Mouse (Mus musculus): Measurements from ENCODE around the gene Anxa5. TPM values are rescaled to one million over a fixed set of nuclear protein-coding genes. Genes with fewer than 3 reads are reported as not detected.

Anxa5 gene
- polyA plus RNA-seq, 1 experiment from 2014 or later, result 453 TPM

GRCm38 (mm10) chr3:36492716-36493391, 17.2 kb upstream of the Anxa5 start:
- Histone ChIP-seq H3K4me3 (ENCODE audit: low read length) (no peak overlapping the region), H3K27me3 (ENCODE audit: control insufficient read depth, insufficient read depth, low read length) (no peaks in the 10 kb centered on the region), H3K4me1 (ENCODE audit: control insufficient read depth, insufficient read depth, low read length) (peaks cover 3% of the 10 kb centered on the region), H3K27ac (ENCODE audit: low read length) (no peak overlapping the region), H3K9me3 (replicated peaks; ENCODE audit: control insufficient read depth, low read length) (0 out of 2 replicates have a peak, but pooled peaks cover 3% of the 10 kb centered on the region), H3K36me3 (ENCODE audit: control insufficient read depth, insufficient read depth) (no peaks in the 10 kb centered on the region), H3K9ac (ENCODE audit: low read length) (no peak overlapping the region), H3K4me2 (ENCODE audit: low read depth, low read length) (no peak overlapping the region)
- WGBS, result 58% methylated on average over 9 of the region's 9 CpGs
- no peak for ATAC-seq (replicated peaks; ENCODE audit: extremely low read depth, insufficient read depth, low FRiP score)

GRCm38 (mm10) chr3:36491535-36491934, 15.8 kb upstream of the Anxa5 start:
- WGBS, result 58% methylated on average over 5 of the region's 5 CpGs

GRCm38 (mm10) chr3:36489590-36489910, 13.9 kb upstream of the Anxa5 start:
- H3K36me3 ChIP-seq (ENCODE audit: control insufficient read depth, insufficient read depth), result no peaks in the 10 kb centered on the region
- no peak for ATAC-seq (replicated peaks; ENCODE audit: extremely low read depth, insufficient read depth, low FRiP score)

More at GRCm38 (mm10) chr3:36491535-36491934, 15.8 kb upstream of the Anxa5 start:
- Histone ChIP-seq H3K4me3 (ENCODE audit: low read length) (no peak overlapping the region), H3K9me3 (replicated peaks; ENCODE audit: control insufficient read depth, low read length) (0 out of 2 replicates have a peak, but pooled peaks cover 3% of the 10 kb centered on the region), H3K4me2 (ENCODE audit: low read depth, low read length) (no peak overlapping the region), H3K4me1 (ENCODE audit: control insufficient read depth, insufficient read depth, low read length) (peaks cover 3% of the 10 kb centered on the region), H3K36me3 (ENCODE audit: control insufficient read depth, insufficient read depth) (no peaks in the 10 kb centered on the region), H3K27me3 (ENCODE audit: control insufficient read depth, insufficient read depth, low read length) (no peaks in the 10 kb centered on the region), H3K9ac (ENCODE audit: low read length) (no peak overlapping the region), H3K27ac (ENCODE audit: low read length) (no peak overlapping the region)
- ATAC-seq (replicated peaks; ENCODE audit: extremely low read depth, insufficient read depth, low FRiP score), result no peak

GRCm38 (mm10) chr3:36488899-36489589, 13.3 kb upstream of the Anxa5 start:
- Histone ChIP-seq H3K27ac (ENCODE audit: low read length) (no peak overlapping the region), H3K27me3 (ENCODE audit: control insufficient read depth, insufficient read depth, low read length) (no peaks in the 10 kb centered on the region), H3K4me3 (ENCODE audit: low read length) (no peak overlapping the region), H3K9me3 (replicated peaks; ENCODE audit: control insufficient read depth, low read length) (0 out of 2 replicates have a peak, but pooled peaks cover 3% of the 10 kb centered on the region), H3K4me1 (ENCODE audit: control insufficient read depth, insufficient read depth, low read length) (no peaks in the 10 kb centered on the region), H3K9ac (ENCODE audit: low read length) (no peak overlapping the region), H3K4me2 (ENCODE audit: low read depth, low read length) (no peak overlapping the region), H3K36me3 (ENCODE audit: control insufficient read depth, insufficient read depth) (no peaks in the 10 kb centered on the region)
- no peak for ATAC-seq (replicated peaks; ENCODE audit: extremely low read depth, insufficient read depth, low FRiP score)
- 85% methylated on average over 6 of the region's 6 CpGs for WGBS

More at GRCm38 (mm10) chr3:36489590-36489910, 13.9 kb upstream of the Anxa5 start:
- H3K4me1 ChIP-seq (ENCODE audit: control insufficient read depth, insufficient read depth, low read length), result no peaks in the 10 kb centered on the region
- WGBS, result 91% methylated on average over 1 of the region's 1 CpGs
- no peak overlapping the region for H3K9ac ChIP-seq (ENCODE audit: low read length)
- H3K4me2 ChIP-seq (ENCODE audit: low read depth, low read length), result no peak overlapping the region
- H3K4me3 ChIP-seq (ENCODE audit: low read length), result no peak overlapping the region
- H3K27me3 ChIP-seq (ENCODE audit: control insufficient read depth, insufficient read depth, low read length), result no peaks in the 10 kb centered on the region
- H3K27ac ChIP-seq (ENCODE audit: low read length), result no peak overlapping the region
- H3K9me3 ChIP-seq (replicated peaks; ENCODE audit: control insufficient read depth, low read length), result 0 out of 2 replicates have a peak, but pooled peaks cover 3% of the 10 kb centered on the region

- H3K4me2 ChIP-seq (ENCODE audit: low read depth, low read length), result no peak overlapping the region
- no peaks in the 10 kb centered on the region for H3K36me3 ChIP-seq (ENCODE audit: control insufficient read depth, insufficient read depth)
- H3K27me3 ChIP-seq (ENCODE audit: control insufficient read depth, insufficient read depth, low read length), result no peaks in the 10 kb centered on the region
- no peak for ATAC-seq (replicated peaks; ENCODE audit: extremely low read depth, insufficient read depth, low FRiP score)
- WGBS, result 61% methylated on average over 1 of the region's 1 CpGs
- H3K9me3 ChIP-seq (replicated peaks; ENCODE audit: control insufficient read depth, low read length), result 0 out of 2 replicates have a peak, but pooled peaks cover 3% of the 10 kb centered on the region
- H3K4me1 ChIP-seq (ENCODE audit: control insufficient read depth, insufficient read depth, low read length), result peaks cover under 1% of the 10 kb centered on the region
- no peak overlapping the region for H3K27ac ChIP-seq (ENCODE audit: low read length)
- H3K9ac ChIP-seq (ENCODE audit: low read length), result no peak overlapping the region
- no peak overlapping the region for H3K4me3 ChIP-seq (ENCODE audit: low read length)
These were observed 12.7 kb upstream of the Anxa5 start for GRCm38 (mm10) chr3:36488367-36488766.

GRCm38 (mm10) chr3:36486881-36487280, 11.2 kb upstream of the Anxa5 start:
- 84% methylated on average over 6 of the region's 6 CpGs for WGBS
- H3K27ac ChIP-seq (ENCODE audit: low read length), result no peak overlapping the region

GRCm38 (mm10) chr3:36486176-36486575, 10.5 kb upstream of the Anxa5 start:
- no peak overlapping the region for H3K27ac ChIP-seq (ENCODE audit: low read length)
- no peaks in the 10 kb centered on the region for H3K36me3 ChIP-seq (ENCODE audit: control insufficient read depth, insufficient read depth)
- no peak for ATAC-seq (replicated peaks; ENCODE audit: extremely low read depth, insufficient read depth, low FRiP score)
- H3K27me3 ChIP-seq (ENCODE audit: control insufficient read depth, insufficient read depth, low read length), result no peaks in the 10 kb centered on the region
- no peaks in the 10 kb centered on the region for H3K9me3 ChIP-seq (replicated peaks; ENCODE audit: control insufficient read depth, low read length)
- H3K4me2 ChIP-seq (ENCODE audit: low read depth, low read length), result no peak overlapping the region
- H3K4me1 ChIP-seq (ENCODE audit: control insufficient read depth, insufficient read depth, low read length), result peaks cover 14% of the 10 kb centered on the region
- no peak overlapping the region for H3K9ac ChIP-seq (ENCODE audit: low read length)
- WGBS, result 56% methylated on average over 6 of the region's 6 CpGs
- H3K4me3 ChIP-seq (ENCODE audit: low read length), result no peak overlapping the region

More at GRCm38 (mm10) chr3:36486881-36487280, 11.2 kb upstream of the Anxa5 start:
- Histone ChIP-seq H3K4me1 (ENCODE audit: control insufficient read depth, insufficient read depth, low read length) (peaks cover 12% of the 10 kb centered on the region), H3K9me3 (replicated peaks; ENCODE audit: control insufficient read depth, low read length) (0 out of 2 replicates have a peak, but pooled peaks cover 2% of the 10 kb centered on the region), H3K4me2 (ENCODE audit: low read depth, low read length) (no peak overlapping the region), H3K36me3 (ENCODE audit: control insufficient read depth, insufficient read depth) (no peaks in the 10 kb centered on the region), H3K27me3 (ENCODE audit: control insufficient read depth, insufficient read depth, low read length) (no peaks in the 10 kb centered on the region), H3K4me3 (ENCODE audit: low read length) (no peak overlapping the region), H3K9ac (ENCODE audit: low read length) (no peak overlapping the region)
- no peak for ATAC-seq (replicated peaks; ENCODE audit: extremely low read depth, insufficient read depth, low FRiP score)

GRCm38 (mm10) chr3:36484292-36484691, 8.6 kb upstream of the Anxa5 start:
- Histone ChIP-seq H3K4me3 (ENCODE audit: low read length) (no peak overlapping the region), H3K36me3 (ENCODE audit: control insufficient read depth, insufficient read depth) (no peaks in the 10 kb centered on the region), H3K9me3 (replicated peaks; ENCODE audit: control insufficient read depth, low read length) (no peaks in the 10 kb centered on the region), H3K27me3 (ENCODE audit: control insufficient read depth, insufficient read depth, low read length) (no peaks in the 10 kb centered on the region), H3K27ac (ENCODE audit: low read length) (no peak overlapping the region), H3K9ac (ENCODE audit: low read length) (no peak overlapping the region), H3K4me1 (ENCODE audit: control insufficient read depth, insufficient read depth, low read length) (peaks cover 19% of the 10 kb centered on the region), H3K4me2 (ENCODE audit: low read depth, low read length) (no peak overlapping the region)
- no peak for ATAC-seq (replicated peaks; ENCODE audit: extremely low read depth, insufficient read depth, low FRiP score)
- 92% methylated on average over 4 of the region's 4 CpGs for whole genome bisulfite sequencing

- Histone ChIP-seq H3K36me3 (ENCODE audit: control insufficient read depth, insufficient read depth) (no peaks in the 10 kb centered on the region), H3K4me2 (ENCODE audit: low read depth, low read length) (peak overlapping the region; percentile 6), H3K27me3 (ENCODE audit: control insufficient read depth, insufficient read depth, low read length) (no peaks in the 10 kb centered on the region), H3K27ac (ENCODE audit: low read length) (no peak overlapping the region; the same call in 1 of the 2 replicates), H3K4me3 (ENCODE audit: low read length) (no peak overlapping the region), H3K4me1 (ENCODE audit: control insufficient read depth, insufficient read depth, low read length) (peaks cover 19% of the 10 kb centered on the region), H3K9ac (ENCODE audit: low read length) (no peak overlapping the region), H3K9me3 (replicated peaks; ENCODE audit: control insufficient read depth, low read length) (no peaks in the 10 kb centered on the region)
- 18% methylated on average over 9 of the region's 9 CpGs for WGBS
- no peak for ATAC-seq (replicated peaks; ENCODE audit: extremely low read depth, insufficient read depth, low FRiP score)
These were observed 7.2 kb upstream of the Anxa5 start for GRCm38 (mm10) chr3:36482940-36483339.

Measured in heart, embryonic 16.5 days (tissue).